Comparison of ENCODE assay signal across 9 mouse cellular contexts in the genomic region with DNA sequence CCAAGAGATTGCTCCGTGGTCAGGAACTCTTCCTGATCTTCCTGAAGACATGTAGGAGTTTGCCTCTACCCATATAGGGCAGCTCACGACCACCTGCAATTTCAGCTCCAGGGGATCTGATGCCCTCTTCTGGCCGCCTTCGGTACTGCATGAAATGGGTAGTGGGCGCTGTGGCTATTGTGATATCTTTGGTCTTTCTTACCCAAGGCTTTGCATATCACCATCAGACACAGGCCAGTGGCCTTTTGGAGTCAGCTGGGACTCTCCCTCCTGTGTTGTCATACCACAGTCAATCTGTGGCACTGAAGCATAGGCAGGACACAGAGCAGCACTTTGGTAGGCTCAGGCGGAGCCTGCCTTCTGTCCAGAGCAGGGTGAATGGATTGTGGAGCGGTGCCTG. TPM values are rescaled to one million over a fixed set of nuclear protein-coding genes. Genes with fewer than 3 reads are reported as not detected.
A peak's percentile ranks its signal among the peaks of the same experiment; 100 is the strongest.
DNase-seq lines count a peak whose midpoint lies in the region; ATAC-seq and TF ChIP-seq lines count a peak whose summit lies in the region.
"Had no signal": no experiment of that assay in that cellular context is flagged by ENCODE, and none has a peak within 500 bp of the region (broad histone marks: within the 10 kb centered on the region; RNA-seq: fewer than 3 reads in every experiment).

No protein-coding gene starts in this region.

- no peak overlapping the region for H3K4me2 ChIP-seq in liver, embryonic 11.5 days

- peak; percentile 24 for DNase-seq in CD4-positive, CD25-positive, alpha-beta regulatory T cell, adult 2 months (ENCODE audit: low read depth, low spot score)
- peak; percentile 6 for DNase-seq in liver
- no peak for DNase-seq in liver, embryonic 11.5 days (ENCODE audit: low spot score)
- no peak for DNase-seq in brain, embryonic 14.5 days (ENCODE audit: low read depth)
- no peak for DNase-seq in left cerebral cortex, postnatal 25 days (ENCODE audit: low spot score in 2 of 2)
- DNase-seq in left cerebral cortex, postnatal 10 days (ENCODE audit: extremely low spot score in 1 of 2, low spot score in 2 of 2): no peak
- DNase-seq: gastrocnemius, postnatal 36 days had no signal

- no peak overlapping the region for H3K9ac ChIP-seq in liver, embryonic 11.5 days (ENCODE audit: low read depth, low read length)

- 52% methylated on average over 7 of the region's 7 CpGs for WGBS in liver, embryonic 11.5 days
- 75% methylated on average over 7 of the region's 7 CpGs for WGBS in small intestine, adult 2 months

- H3K4me1 ChIP-seq in liver, embryonic 11.5 days (replicated peaks; ENCODE audit: control insufficient read depth, insufficient read depth, low read length): no peaks in the 10 kb centered on the region
- H3K4me1 ChIP-seq in small intestine, adult 2 months (ENCODE audit: control insufficient read depth, insufficient read depth, insufficient read length, low read length): no peaks in the 10 kb centered on the region

- intact Hi-C loops in left cerebral cortex, postnatal 25 days (cut with DNase I): no loop called here
- intact Hi-C loops in left cerebral cortex, postnatal 10 days (cut with DNase I): no loop called here

- no peaks in the 10 kb centered on the region for H3K9me3 ChIP-seq in liver, embryonic 11.5 days (ENCODE audit: control insufficient read depth, low read length)

- TF ChIP-seq POLR2A in brain, embryonic 14.5 days (IDR thresholded peaks at IDR 0.05; ENCODE audit: borderline replicate concordance, extremely low read depth, insufficient read depth, insufficient read length, poor library complexity, severe bottlenecking): no peak
- no peak for TF ChIP-seq POLR2A in small intestine, adult 2 months (IDR thresholded peaks at IDR 0.05; ENCODE audit: low read depth, low read length)

- no peaks in the 10 kb centered on the region for H3K27me3 ChIP-seq in liver, embryonic 11.5 days (replicated peaks; ENCODE audit: control insufficient read depth, insufficient read depth, low read length)
- no peaks in the 10 kb centered on the region for H3K27me3 ChIP-seq in small intestine, adult 2 months (ENCODE audit: control insufficient read depth, insufficient read depth, low read length)

- H3K36me3 ChIP-seq in liver, embryonic 11.5 days (ENCODE audit: control insufficient read depth, insufficient read depth, low read length): no peaks in the 10 kb centered on the region
- no peaks in the 10 kb centered on the region for H3K36me3 ChIP-seq in small intestine, adult 2 months (ENCODE audit: control insufficient read depth, insufficient read depth, low read length)

- TF ChIP-seq CTCF in brain, embryonic 14.5 days (IDR thresholded peaks at IDR 0.05; ENCODE audit: borderline replicate concordance, extremely low read depth, insufficient read depth, insufficient read length): peak; percentile 51
- TF ChIP-seq CTCF in small intestine, adult 2 months (IDR thresholded peaks at IDR 0.05; ENCODE audit: extremely low read depth, insufficient read length, insufficient replicate concordance, low read depth, low read length): peak; percentile 55; the same call in 1 of the 2 replicates

- no peak for ATAC-seq in CD4-positive, CD25-positive, alpha-beta regulatory T cell, adult 4 months
- ATAC-seq in liver, embryonic 11.5 days (replicated peaks; ENCODE audit: low FRiP score): no peak

- H3K4me3 ChIP-seq in liver, embryonic 11.5 days (ENCODE audit: low read depth, low read length): no peak overlapping the region
- H3K4me3 ChIP-seq in small intestine, adult 2 months (ENCODE audit: low read depth, low read length): no peak overlapping the region

- H3K27ac ChIP-seq in liver, embryonic 11.5 days (ENCODE audit: low read depth, low read length): no peak overlapping the region
- no peak overlapping the region for H3K27ac ChIP-seq in small intestine, adult 2 months (ENCODE audit: insufficient read depth, low read depth, low read length)

RNA-seq across cellular contexts. Expression of gene Apba1, which starts 13.3 kb away (rescaled TPM):
- not detected for polyA plus RNA-seq in CD4-positive, CD25-positive, alpha-beta regulatory T cell, adult 4 months (2017; shearing (Covaris generic))
- polyA plus RNA-seq in liver, embryonic 11.5 days (2014; fragmentation: Nextera tagmentation; extraction: Ambion mirVana): 0.06 and 0.10 TPM in 2 replicates
- 25.6 and 53.4 TPM in 2 replicates for polyA plus RNA-seq in brain, embryonic 14.5 days (2012; rRNA removed)
- polyA plus RNA-seq in small intestine, adult 2 months (2012; rRNA removed): 1.1 and 2.0 TPM in 2 replicates
- total RNA-seq in left cerebral cortex, postnatal 25 days (2021): 100 to 1,000 TPM; 116 to 124 TPM
- total RNA-seq in left cerebral cortex, postnatal 10 days (2021): 100 to 1,000 TPM; 239 to 266 TPM

Comparison
In these comparisons a context has a peak if more than half of its experiments do, and no peak if none do; other contexts are left out.
1. DNase-seq: peak in CD4-positive, CD25-positive, alpha-beta regulatory T cell, adult 2 months (single experiment) and liver (single experiment); none in liver, embryonic 11.5 days (single experiment), brain, embryonic 14.5 days (single experiment), left cerebral cortex, postnatal 25 days (0 of 2) and left cerebral cortex, postnatal 10 days (0 of 2).